Comparison of ENCODE assay signal across 14 mouse cellular contexts in genomic region chr16:90437276-90437675, GRCm38 (mm10). TPM values are rescaled to one million over a fixed set of nuclear protein-coding genes. Genes with fewer than 3 reads are reported as not detected.
DNase-seq lines count a peak whose midpoint lies in the region; ATAC-seq lines count a peak whose summit lies in the region.
"Had no signal": no experiment of that assay in that cellular context is flagged by ENCODE, and none has a peak within 500 bp of the region (broad histone marks: within the 10 kb centered on the region; RNA-seq: fewer than 3 reads in every experiment).

No protein-coding gene starts in this region.

- no peaks in the 10 kb centered on the region for H3K27me3 ChIP-seq in heart, embryonic 10.5 days (ENCODE audit: insufficient read depth, poor library complexity, severe bottlenecking)
- H3K27me3 ChIP-seq in neural tube, embryonic 15.5 days (replicated peaks): no peaks in the 10 kb centered on the region
- no peaks in the 10 kb centered on the region for H3K27me3 ChIP-seq in intestine, embryonic 15.5 days (replicated peaks)
- H3K27me3 ChIP-seq: hindbrain, embryonic 15.5 days; limb, embryonic 15.5 days had no signal

- no peak for ATAC-seq in neural tube, embryonic 15.5 days (ENCODE audit: low FRiP score)
- ATAC-seq in intestine, embryonic 15.5 days: peak; percentile 84
- ATAC-seq: activated CD4-positive, CD25-positive, alpha-beta regulatory T cell, adult 4 months had no signal

- H3K4me1 ChIP-seq in heart, embryonic 10.5 days: peaks cover 36% of the 10 kb centered on the region
- H3K4me1 ChIP-seq in neural tube, embryonic 15.5 days: peaks cover 17% of the 10 kb centered on the region; the same call in 1 of the 2 replicates
- H3K4me1 ChIP-seq in intestine, embryonic 15.5 days (replicated peaks): peaks cover 12% of the 10 kb centered on the region; the same call in 1 of the 2 replicates

- peak overlapping the region; percentile 77 for H3K27ac ChIP-seq in heart, embryonic 10.5 days
- H3K27ac ChIP-seq in neural tube, embryonic 15.5 days (replicated peaks): no peak overlapping the region
- H3K27ac ChIP-seq in intestine, embryonic 15.5 days: no peak overlapping the region
- H3K27ac ChIP-seq: hindbrain, embryonic 15.5 days; limb, embryonic 15.5 days had no signal

- H3K4me3 ChIP-seq in heart, embryonic 10.5 days: 0 out of 2 replicates have a peak overlapping the region, but pooled peaks have one; percentile 17
- no peak overlapping the region for H3K4me3 ChIP-seq in neural tube, embryonic 15.5 days (replicated peaks)
- H3K4me3 ChIP-seq in intestine, embryonic 15.5 days (replicated peaks): no peak overlapping the region
- H3K4me3 ChIP-seq: hindbrain, embryonic 15.5 days; limb, embryonic 15.5 days had no signal

- no peak for DNase-seq in heart, embryonic 10.5 days (ENCODE audit: low spot score)
- no peak for DNase-seq in heart, postnatal 36 days
- DNase-seq in neural tube, embryonic 10.5 days (ENCODE audit: extremely low spot score, low spot score): peak; percentile 45
- DNase-seq in urinary bladder, adult 2 months (ENCODE audit: low spot score): no peak
- no peak for DNase-seq in cerebellum, adult 9-11 months
- no peak for DNase-seq in left cerebral cortex, postnatal 25 days (ENCODE audit: low spot score in 2 of 2)
- DNase-seq: cerebellum, adult 2 months; gastrocnemius, postnatal 14 days; lung, postnatal 14 days had no signal

- H3K36me3 ChIP-seq in heart, embryonic 10.5 days: peaks cover 50% of the 10 kb centered on the region
- peaks cover 20% of the 10 kb centered on the region for H3K36me3 ChIP-seq in neural tube, embryonic 15.5 days
- H3K36me3 ChIP-seq in intestine, embryonic 15.5 days: peaks cover 16% of the 10 kb centered on the region; the same call in 1 of the 2 replicates

- no peak overlapping the region for H3K4me2 ChIP-seq in neural tube, embryonic 15.5 days
- no peak overlapping the region for H3K4me2 ChIP-seq in intestine, embryonic 15.5 days (replicated peaks)
- H3K4me2 ChIP-seq: hindbrain, embryonic 15.5 days; limb, embryonic 15.5 days had no signal

- intact Hi-C loops in heart, postnatal 36 days (cut with DNase I): no loop called here
- intact Hi-C loops in left cerebral cortex, postnatal 25 days (cut with DNase I): no loop called here

- H3K9ac ChIP-seq in neural tube, embryonic 15.5 days (replicated peaks): no peak overlapping the region
- no peak overlapping the region for H3K9ac ChIP-seq in intestine, embryonic 15.5 days
- H3K9ac ChIP-seq: hindbrain, embryonic 15.5 days; limb, embryonic 15.5 days had no signal

- 16% methylated on average over 5 of the region's 5 CpGs for WGBS in heart, embryonic 10.5 days
- WGBS in neural tube, embryonic 15.5 days: 40% methylated on average over 5 of the region's 5 CpGs
- WGBS in intestine, embryonic 15.5 days: 29% methylated on average over 5 of the region's 5 CpGs

- H3K9me3 ChIP-seq in heart, embryonic 10.5 days: no peaks in the 10 kb centered on the region
- 0 out of 2 replicates have a peak, but pooled peaks cover 8% of the 10 kb centered on the region for H3K9me3 ChIP-seq in neural tube, embryonic 15.5 days (replicated peaks)
- H3K9me3 ChIP-seq in intestine, embryonic 15.5 days: no peaks in the 10 kb centered on the region
- H3K9me3 ChIP-seq: hindbrain, embryonic 15.5 days had no signal

RNA-seq across cellular contexts. Expression of gene Hunk, which starts 51.5 kb away (rescaled TPM):
- 20.0 and 22.8 TPM in 2 replicates for polyA plus RNA-seq in heart, embryonic 10.5 days (2016; fragmentation: Nextera tagmentation; extraction: Ambion mirVana)
- under 1 TPM; 0.57 to 0.67 TPM for total RNA-seq in heart, postnatal 36 days (2021)
- 5.1 and 6.1 TPM in 2 replicates for polyA plus RNA-seq in neural tube, embryonic 15.5 days (2015; fragmentation: Nextera tagmentation; extraction: Ambion mirVana)
- 6.5 and 6.8 TPM in 2 replicates for polyA plus RNA-seq in intestine, embryonic 15.5 days (2015; fragmentation: Nextera tagmentation; extraction: Ambion mirVana)
- 3.2 and 4.0 TPM in 2 replicates for polyA plus RNA-seq in urinary bladder, adult 2 months (2012; rRNA removed)
- total RNA-seq in left cerebral cortex, postnatal 25 days (2021): 10 to 100 TPM; 12.7 to 18.7 TPM
